27 mouse cellular contexts compared by ENCODE assay signal in the genomic region with DNA sequence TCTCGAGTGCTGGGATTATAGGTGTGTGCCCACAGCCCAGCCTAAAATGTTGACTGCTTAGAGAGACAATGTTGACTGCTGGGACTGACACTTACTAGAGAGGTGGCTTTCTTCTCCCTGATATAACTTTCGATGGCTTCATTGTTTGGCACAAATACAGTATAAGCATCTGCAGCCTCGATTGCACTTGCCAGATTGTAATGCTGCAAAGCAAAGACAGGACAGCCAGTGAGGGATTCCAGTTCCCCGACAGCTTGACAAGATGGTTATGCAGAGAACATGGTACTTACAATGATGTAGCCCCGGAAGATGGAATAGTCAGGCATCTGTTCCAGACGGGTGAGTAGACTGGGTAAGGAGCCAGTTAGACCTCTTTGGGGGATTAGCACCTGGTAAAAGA.
DNase-seq lines count a peak whose midpoint lies in the region; ATAC-seq lines count a peak whose summit lies in the region.
"Had no signal": no experiment of that assay in that cellular context is flagged by ENCODE, and none has a peak within 500 bp of the region (broad histone marks: within the 10 kb centered on the region; RNA-seq: fewer than 3 reads in every experiment).

No protein-coding gene starts in this region.

- no peaks in the 10 kb centered on the region for H3K9me3 ChIP-seq in forebrain, embryonic 14.5 days (replicated peaks; ENCODE audit: control insufficient read depth, low read length)
- no peaks in the 10 kb centered on the region for H3K9me3 ChIP-seq in forebrain, embryonic 10.5 days
- no peaks in the 10 kb centered on the region for H3K9me3 ChIP-seq in embryonic facial prominence, embryonic 10.5 days
- H3K9me3 ChIP-seq: heart, embryonic 13.5 days; hindbrain, embryonic 15.5 days; limb, embryonic 15.5 days; midbrain, embryonic 12.5 days; neural tube, embryonic 15.5 days had no signal

- 59% methylated on average over 6 of the region's 6 CpGs for WGBS in forebrain, embryonic 14.5 days
- 87% methylated on average over 6 of the region's 6 CpGs for WGBS in forebrain, embryonic 10.5 days
- 86% methylated on average over 6 of the region's 6 CpGs for WGBS in embryonic facial prominence, embryonic 10.5 days

- intact Hi-C loops in left cerebral cortex, postnatal 14 days (cut with DNase I), result no loop called here

- H3K4me2 ChIP-seq in forebrain, embryonic 14.5 days (ENCODE audit: low read length), result no peak overlapping the region
- H3K4me2 ChIP-seq: heart, embryonic 13.5 days; hindbrain, embryonic 15.5 days; limb, embryonic 15.5 days; lung, embryonic 14.5 days; midbrain, embryonic 12.5 days; neural tube, embryonic 15.5 days had no signal

- no peaks in the 10 kb centered on the region for H3K36me3 ChIP-seq in forebrain, embryonic 14.5 days (ENCODE audit: control insufficient read depth, insufficient read depth, low read length)
- no peaks in the 10 kb centered on the region for H3K36me3 ChIP-seq in forebrain, embryonic 10.5 days (replicated peaks)
- no peaks in the 10 kb centered on the region for H3K36me3 ChIP-seq in embryonic facial prominence, embryonic 10.5 days (replicated peaks)
- H3K36me3 ChIP-seq: heart, embryonic 13.5 days; hindbrain, embryonic 15.5 days; limb, embryonic 15.5 days; midbrain, embryonic 12.5 days; neural tube, embryonic 15.5 days had no signal

- peak; percentile 62; the same call in 1 of the 2 replicates for ATAC-seq in forebrain, embryonic 14.5 days

- H3K9ac ChIP-seq in forebrain, embryonic 14.5 days (ENCODE audit: low read length), result no peak overlapping the region
- H3K9ac ChIP-seq: heart, embryonic 13.5 days; hindbrain, embryonic 15.5 days; limb, embryonic 15.5 days; liver, embryonic 14.5 days; lung, embryonic 14.5 days; midbrain, embryonic 12.5 days; neural tube, embryonic 15.5 days had no signal

- no peak overlapping the region for H3K27ac ChIP-seq in forebrain, embryonic 14.5 days (ENCODE audit: low read depth, low read length)
- H3K27ac ChIP-seq in forebrain, embryonic 10.5 days, result no peak overlapping the region
- no peak overlapping the region for H3K27ac ChIP-seq in embryonic facial prominence, embryonic 10.5 days (replicated peaks)
- H3K27ac ChIP-seq: heart, adult 2 months; heart, embryonic 13.5 days; hindbrain, embryonic 15.5 days; left cerebral cortex, adult 2 months; limb, embryonic 15.5 days; liver, embryonic 14.5 days; midbrain, embryonic 12.5 days; neural tube, embryonic 15.5 days had no signal

- DNase-seq in forebrain, embryonic 14.5 days (ENCODE audit: low spot score), result peak; percentile 65
- no peak for DNase-seq in forebrain, embryonic 10.5 days (ENCODE audit: extremely low spot score, low spot score)
- peak; percentile 20 to 57 for DNase-seq in left cerebral cortex, postnatal 14 days (ENCODE audit: low spot score in 2 of 2)
- no peak for DNase-seq in left cerebral cortex, adult 18-20 months (ENCODE audit: low spot score in 2 of 2)
- peak; percentile 68 to 76 for DNase-seq in layer of hippocampus, adult 18-20 months (ENCODE audit: low spot score in 2 of 2)
- peak; percentile 56 to 66 for DNase-seq in layer of hippocampus, postnatal 14 days (ENCODE audit: low spot score in 2 of 2)
- no peak for DNase-seq in cerebellum, postnatal 36 days
- no peak for DNase-seq in embryonic facial prominence, embryonic 10.5 days (ENCODE audit: low spot score)
- DNase-seq: adrenal gland, postnatal 10 days; cerebellum, adult 9-10 months; gastrocnemius, postnatal 10 days; heart, adult 2 months; heart, postnatal 14 days; kidney, adult 9 months; kidney, postnatal 14 days; left cerebral cortex, postnatal 4 days; lung, embryonic 14.5 days; right cerebral cortex, postnatal 14 days; thymus, adult 18-20 months; thymus, postnatal 4 days had no signal

- H3K4me1 ChIP-seq in forebrain, embryonic 14.5 days (ENCODE audit: control insufficient read depth, insufficient read depth, low read length), result no peaks in the 10 kb centered on the region
- no peaks in the 10 kb centered on the region for H3K4me1 ChIP-seq in forebrain, embryonic 10.5 days
- H3K4me1 ChIP-seq in embryonic facial prominence, embryonic 10.5 days, result no peaks in the 10 kb centered on the region
- H3K4me1 ChIP-seq: heart, embryonic 13.5 days; hindbrain, embryonic 15.5 days; limb, embryonic 15.5 days; midbrain, embryonic 12.5 days; neural tube, embryonic 15.5 days had no signal

- H3K27me3 ChIP-seq in forebrain, embryonic 14.5 days (replicated peaks; ENCODE audit: control insufficient read depth, insufficient read depth, low read length), result no peaks in the 10 kb centered on the region
- H3K27me3 ChIP-seq in forebrain, embryonic 10.5 days (ENCODE audit: poor library complexity, severe bottlenecking), result no peaks in the 10 kb centered on the region
- H3K27me3 ChIP-seq in embryonic facial prominence, embryonic 10.5 days (replicated peaks; ENCODE audit: low read depth, poor library complexity, severe bottlenecking), result no peaks in the 10 kb centered on the region
- H3K27me3 ChIP-seq: heart, embryonic 13.5 days; hindbrain, embryonic 15.5 days; limb, embryonic 15.5 days; midbrain, embryonic 12.5 days; neural tube, embryonic 15.5 days had no signal

- H3K4me3 ChIP-seq in forebrain, embryonic 14.5 days (ENCODE audit: low read depth, low read length), result no peak overlapping the region
- H3K4me3 ChIP-seq in forebrain, embryonic 10.5 days, result no peak overlapping the region
- no peak overlapping the region for H3K4me3 ChIP-seq in embryonic facial prominence, embryonic 10.5 days
- H3K4me3 ChIP-seq: heart, adult 2 months; heart, embryonic 13.5 days; hindbrain, embryonic 15.5 days; left cerebral cortex, adult 2 months; limb, embryonic 15.5 days; midbrain, embryonic 12.5 days; neural tube, embryonic 15.5 days had no signal

Comparison
In these comparisons a context has a peak if more than half of its experiments do, and no peak if none do; other contexts are left out.
1. DNase-seq: peak in forebrain, embryonic 14.5 days (single experiment), left cerebral cortex, postnatal 14 days (2 of 2), layer of hippocampus, adult 18-20 months (2 of 2) and layer of hippocampus, postnatal 14 days (2 of 2); none in forebrain, embryonic 10.5 days (single experiment), left cerebral cortex, adult 18-20 months (0 of 2), cerebellum, postnatal 36 days (0 of 2) and embryonic facial prominence, embryonic 10.5 days (single experiment).